Mouse (Mus musculus): ENCODE measurements around the gene Usp30.

- TF ChIP-seq CHD2 (IDR thresholded peaks at IDR 0.05; ENCODE audit: low read depth, low read length) (no peak), ZNF384 (IDR thresholded peaks at IDR 0.05; ENCODE audit: low read depth, low read length) (no peak), HCFC1 (IDR thresholded peaks at IDR 0.05; ENCODE audit: borderline replicate concordance, insufficient read depth, low read length) (no peak)
These were observed 16.4 kb upstream of the Usp30 start for GRCm38 (mm10) chr5:114048731-114049308.
